Mouse (Mus musculus): ENCODE measurements at regions not wholly inside any gene's neighbourhood (a gene's known extent, or its start where the extent isn't known, plus 50 kb on each side); places are given as distances from the start of the nearest gene placed in this dataset.

DNA sequence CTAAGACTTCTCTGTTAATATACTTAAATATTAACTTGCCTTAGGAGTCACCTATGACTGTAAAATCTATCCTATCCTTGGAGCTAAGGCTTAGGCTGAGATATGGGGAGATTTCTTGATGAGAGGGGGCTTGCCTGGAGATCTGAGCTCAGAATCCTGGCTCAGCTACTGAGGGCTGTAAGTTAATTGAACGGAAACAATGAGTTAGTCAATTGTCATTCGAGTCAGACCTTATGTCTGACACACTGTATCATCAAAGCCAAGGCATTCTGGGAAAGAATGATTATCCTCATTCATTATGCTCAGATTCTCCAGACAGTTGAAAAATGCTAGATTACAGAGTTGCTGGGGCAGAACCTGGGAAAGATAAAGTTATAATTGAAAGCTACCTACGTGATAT is 118.5 kb downstream of the Zfp395 start:
- H3K36me3 ChIP-seq (ENCODE audit: control insufficient read depth, insufficient read depth, low read length), result no peaks in the 10 kb centered on the region
- ATAC-seq (ENCODE audit: insufficient number of reproducible peaks, insufficient read depth, low FRiP score, low read depth), result no peak
- no peaks in the 10 kb centered on the region for H3K27me3 ChIP-seq (ENCODE audit: control insufficient read depth, insufficient read depth, low read length)
- no peak overlapping the region for H3K4me2 ChIP-seq (ENCODE audit: low read length)
- no peak overlapping the region for H3K4me3 ChIP-seq (ENCODE audit: control insufficient read depth in 1 of 2, insufficient read depth in 1 of 2, low read depth in 1 of 2, low read length in 2 of 2)
- WGBS, result 59% methylated on average over 3 of the region's 3 CpGs
- no peak overlapping the region for H3K27ac ChIP-seq (replicated peaks in 1 of 2; ENCODE audit: control insufficient read depth in 1 of 2, insufficient read depth in 1 of 2, low read depth in 2 of 2, low read length in 2 of 2)
- H3K9ac ChIP-seq (ENCODE audit: low read length), result no peak overlapping the region
- peaks cover 11% of the 10 kb centered on the region in 2 experiments for H3K4me1 ChIP-seq (ENCODE audit: control insufficient read depth in 2 of 2, insufficient read depth in 2 of 2, low read length in 2 of 2)
- H3K9me3 ChIP-seq (ENCODE audit: control insufficient read depth, low read length), result no peaks in the 10 kb centered on the region

GRCm38 (mm10) chr14:65479744-65480143 is 121.6 kb downstream of the Zfp395 start:
- no peak overlapping the region for H3K4me3 ChIP-seq (ENCODE audit: control insufficient read depth in 1 of 2, insufficient read depth in 1 of 2, low read depth in 1 of 2, low read length in 2 of 2)
- H3K9ac ChIP-seq (ENCODE audit: low read length), result no peak overlapping the region
- ATAC-seq (ENCODE audit: insufficient number of reproducible peaks, insufficient read depth, low FRiP score, low read depth), result no peak
- 22% methylated on average over 5 of the region's 5 CpGs for WGBS
- peaks cover 11% of the 10 kb centered on the region in 2 experiments for H3K4me1 ChIP-seq (ENCODE audit: control insufficient read depth in 2 of 2, insufficient read depth in 2 of 2, low read length in 2 of 2)
- H3K27me3 ChIP-seq (ENCODE audit: control insufficient read depth, insufficient read depth, low read length), result no peaks in the 10 kb centered on the region
- no peaks in the 10 kb centered on the region for H3K9me3 ChIP-seq (ENCODE audit: control insufficient read depth, low read length)
- no peak overlapping the region for H3K27ac ChIP-seq (replicated peaks in 1 of 2; ENCODE audit: control insufficient read depth in 1 of 2, insufficient read depth in 1 of 2, low read depth in 2 of 2, low read length in 2 of 2)
- H3K4me2 ChIP-seq (ENCODE audit: low read length), result peak overlapping the region; percentile 2
- H3K36me3 ChIP-seq (ENCODE audit: control insufficient read depth, insufficient read depth, low read length), result no peaks in the 10 kb centered on the region

- peaks cover 11% of the 10 kb centered on the region in 2 experiments for H3K4me1 ChIP-seq (ENCODE audit: control insufficient read depth in 2 of 2, insufficient read depth in 2 of 2, low read length in 2 of 2)
- H3K27ac ChIP-seq (replicated peaks in 1 of 2; ENCODE audit: control insufficient read depth in 1 of 2, insufficient read depth in 1 of 2, low read depth in 2 of 2, low read length in 2 of 2), result no peak overlapping the region
- WGBS, result 7% methylated on average over 6 of the region's 6 CpGs
- no peak for ATAC-seq (ENCODE audit: insufficient number of reproducible peaks, insufficient read depth, low FRiP score, low read depth)
- H3K4me3 ChIP-seq (ENCODE audit: control insufficient read depth in 1 of 2, insufficient read depth in 1 of 2, low read depth in 1 of 2, low read length in 2 of 2), result no peak overlapping the region
- H3K27me3 ChIP-seq (ENCODE audit: control insufficient read depth, insufficient read depth, low read length), result no peaks in the 10 kb centered on the region
- H3K36me3 ChIP-seq (ENCODE audit: control insufficient read depth, insufficient read depth, low read length), result no peaks in the 10 kb centered on the region
- no peaks in the 10 kb centered on the region for H3K9me3 ChIP-seq (ENCODE audit: control insufficient read depth, low read length)
- H3K4me2 ChIP-seq (ENCODE audit: low read length), result no peak overlapping the region
- no peak overlapping the region for H3K9ac ChIP-seq (ENCODE audit: low read length)
Measured at GRCm38 (mm10) chr14:65480398-65480797, 122.2 kb downstream of the Zfp395 start.
